Mouse (Mus musculus): ENCODE measurements around the gene Mef2a. TPM values are rescaled to one million over a fixed set of nuclear protein-coding genes. Genes with fewer than 3 reads are reported as not detected.
A peak's percentile ranks its signal among the peaks of the same experiment; 100 is the strongest.

The Mef2a gene
- total and polyA plus RNA-seq, 3 experiments = 9.6 to 13.4 TPM; not detected in 1

DNA sequence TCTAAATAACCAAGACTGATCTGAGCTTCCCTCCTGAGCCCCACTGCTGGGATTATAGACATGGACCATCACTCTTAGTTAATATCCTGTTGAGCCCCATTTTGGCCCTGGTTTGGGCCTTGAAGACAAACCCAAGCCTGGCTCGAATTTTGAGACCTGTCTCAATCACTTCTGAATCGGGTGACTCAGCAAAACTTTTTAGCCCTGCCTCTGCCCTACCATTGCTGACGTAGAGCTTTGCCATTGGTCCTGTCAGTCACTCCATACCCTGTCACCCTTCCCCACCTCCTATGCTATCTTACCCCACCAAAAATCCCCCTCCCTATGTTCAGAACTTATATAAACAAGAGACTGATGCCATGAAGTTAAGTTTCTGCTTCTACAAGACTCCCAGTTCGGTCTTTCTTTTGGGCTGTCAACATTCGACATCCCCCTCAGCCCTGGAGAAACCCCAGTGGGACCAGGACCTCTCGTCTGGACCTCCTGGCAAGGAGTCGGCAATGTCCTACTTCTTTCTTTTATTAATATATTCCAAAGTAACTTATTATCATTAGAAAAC lies 30.5 kb downstream of the Mef2a start:
- Histone ChIP-seq H3K79me2 (ENCODE audit: control insufficient read depth, insufficient read depth, low read length, poor library complexity) (no peaks in the 10 kb centered on the region), H3K27me3 (ENCODE audit: control insufficient read depth in 1 of 2, insufficient read depth in 2 of 2, low read length in 2 of 2) (no peaks in the 10 kb centered on the region), H3K4me1 (ENCODE audit: control insufficient read depth in 1 of 2, insufficient read depth in 2 of 2, low read length in 2 of 2) (peaks cover 3 to 4% of the 10 kb centered on the region in 2 experiments; a peak in 2 of 4 replicates), H3K9ac (ENCODE audit: control insufficient read depth, low read depth, low read length, poor library complexity, severe bottlenecking) (no peak overlapping the region), H3K27ac (ENCODE audit: control insufficient read depth, low read depth, low read length) (no peak overlapping the region), H3K36me3 (ENCODE audit: control insufficient read depth in 1 of 2, insufficient read depth in 2 of 2, low read length in 2 of 2) (peaks cover 0 to 9% of the 10 kb centered on the region in 2 experiments; a peak in 2 of 4 replicates), H3K9me3 (replicated peaks; ENCODE audit: insufficient read depth, low read length) (no peaks in the 10 kb centered on the region), H3K4me3 (ENCODE audit: control insufficient read depth in 1 of 2, insufficient read depth in 1 of 2, low read depth in 2 of 2, low read length in 2 of 2) (no peak overlapping the region)
- 0 out of 2 replicates have a peak, but pooled peaks have one; percentile 11 for TF ChIP-seq MAFK (IDR thresholded peaks at IDR 0.05; ENCODE audit: borderline replicate concordance, low read depth, low read length)
- TF ChIP-seq MXI1 (IDR thresholded peaks at IDR 0.05; ENCODE audit: low read depth, low read length) = no peak
- peak; percentile 57 for DNase-seq (ENCODE audit: low read depth, low spot score)

DNA sequence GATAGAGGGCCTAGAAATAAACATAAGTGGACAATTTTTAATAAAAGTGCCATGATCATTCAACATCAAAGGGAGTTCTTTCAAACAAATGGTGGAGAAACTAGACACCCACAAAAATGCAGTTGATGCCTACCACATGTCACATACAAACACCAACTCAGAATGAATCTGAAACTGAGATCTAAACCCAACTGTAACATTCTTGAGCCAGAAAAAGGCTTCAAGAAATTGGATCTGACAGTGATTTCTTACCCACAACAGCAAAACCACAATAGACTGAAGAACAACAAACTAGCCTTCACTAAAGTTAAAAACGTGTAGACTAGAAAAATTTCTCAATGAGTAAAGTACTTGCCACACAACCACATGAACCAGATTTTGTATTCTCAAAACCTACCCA lies 52.3 kb downstream of the Mef2a start:
- no peak for TF ChIP-seq TCF12 (IDR thresholded peaks at IDR 0.05; ENCODE audit: low read depth, low read length)
- TF ChIP-seq HCFC1 (IDR thresholded peaks at IDR 0.05; ENCODE audit: low read depth, low read length) = no peak
- Histone ChIP-seq H3K4me3 (ENCODE audit: control insufficient read depth in 1 of 2, insufficient read depth in 1 of 2, low read depth in 2 of 2, low read length in 2 of 2) (no peak overlapping the region), H3K27me3 (ENCODE audit: control insufficient read depth in 1 of 2, insufficient read depth in 2 of 2, low read length in 2 of 2) (no peaks in the 10 kb centered on the region), H3K27ac (ENCODE audit: control insufficient read depth, low read depth, low read length) (no peak overlapping the region), H3K4me1 (ENCODE audit: control insufficient read depth in 1 of 2, insufficient read depth in 2 of 2, low read length in 2 of 2) (peaks cover 10 to 22% of the 10 kb centered on the region in 2 experiments), H3K9ac (ENCODE audit: control insufficient read depth, low read depth, low read length, poor library complexity, severe bottlenecking) (no peak overlapping the region), H3K36me3 (ENCODE audit: control insufficient read depth in 1 of 2, insufficient read depth in 2 of 2, low read length in 2 of 2) (peaks cover 0 to 13% of the 10 kb centered on the region in 2 experiments; a peak in 2 of 4 replicates), H3K79me2 (ENCODE audit: control insufficient read depth, insufficient read depth, low read length, poor library complexity) (peaks cover 3% of the 10 kb centered on the region; the same call in 1 of the 2 replicates), H3K9me3 (replicated peaks; ENCODE audit: insufficient read depth, low read length) (no peaks in the 10 kb centered on the region)
- no peak for DNase-seq (ENCODE audit: low read depth, low spot score)

DNA sequence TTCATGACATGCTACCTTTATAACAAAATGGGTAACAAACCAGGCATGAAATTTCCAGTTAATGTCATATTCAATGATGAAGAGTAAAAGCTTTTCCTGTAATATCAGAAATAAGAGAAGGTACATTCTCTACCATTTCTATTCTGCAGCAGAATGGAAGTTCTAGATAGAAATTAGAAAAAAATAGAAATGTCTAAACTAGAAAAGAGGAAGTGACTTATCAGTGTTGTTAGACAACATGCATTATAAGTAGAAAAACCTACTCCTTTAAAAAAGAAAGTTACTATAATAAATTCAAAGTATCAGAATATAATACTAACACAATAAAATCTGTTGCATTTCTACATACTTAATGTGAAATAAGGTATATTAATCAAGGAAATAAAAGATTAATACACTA lies 54.0 kb downstream of the Mef2a start:
- Histone ChIP-seq H3K4me3 (ENCODE audit: control insufficient read depth in 1 of 2, insufficient read depth in 1 of 2, low read depth in 2 of 2, low read length in 2 of 2) (peak overlapping the region in 1 of 2 experiments; percentile 41; a peak in 2 of 4 replicates), H3K36me3 (ENCODE audit: control insufficient read depth in 1 of 2, insufficient read depth in 2 of 2, low read length in 2 of 2) (peaks cover 0 to 11% of the 10 kb centered on the region in 2 experiments; a peak in 2 of 4 replicates), H3K79me2 (ENCODE audit: control insufficient read depth, insufficient read depth, low read length, poor library complexity) (peaks cover 3% of the 10 kb centered on the region; the same call in 1 of the 2 replicates), H3K27me3 (ENCODE audit: control insufficient read depth in 1 of 2, insufficient read depth in 2 of 2, low read length in 2 of 2) (no peaks in the 10 kb centered on the region), H3K27ac (ENCODE audit: control insufficient read depth, low read depth, low read length) (no peak overlapping the region), H3K9me3 (replicated peaks; ENCODE audit: insufficient read depth, low read length) (no peaks in the 10 kb centered on the region), H3K9ac (ENCODE audit: control insufficient read depth, low read depth, low read length, poor library complexity, severe bottlenecking) (no peak overlapping the region), H3K4me1 (ENCODE audit: control insufficient read depth in 1 of 2, insufficient read depth in 2 of 2, low read length in 2 of 2) (peaks cover 11 to 13% of the 10 kb centered on the region in 2 experiments)
- peak; percentile 58 for DNase-seq (ENCODE audit: low read depth, low spot score)
- TF ChIP-seq CHD2 (IDR thresholded peaks at IDR 0.05; ENCODE audit: low read length) (no peak), TBP (IDR thresholded peaks at IDR 0.05; ENCODE audit: low read depth, low read length) (no peak), JUND (IDR thresholded peaks at IDR 0.05; ENCODE audit: low read depth, low read length) (no peak), MYC (IDR thresholded peaks at IDR 0.05; ENCODE audit: low read depth, low read length) (no peak), EP300 (IDR thresholded peaks at IDR 0.05; ENCODE audit: low read depth in 1 of 2, low read length in 2 of 2) (peak; percentile 31 to 90; a peak in 3 of 4 replicates), MYB (IDR thresholded peaks at IDR 0.05; ENCODE audit: low read depth, low read length) (no peak), NRF1 (IDR thresholded peaks at IDR 0.05; ENCODE audit: insufficient read depth, low read depth, low read length, poor library complexity, severe bottlenecking) (no peak), BHLHE40 (IDR thresholded peaks at IDR 0.05; ENCODE audit: borderline replicate concordance, low read depth, low read length) (no peak), RCOR1 (IDR thresholded peaks at IDR 0.05; ENCODE audit: low read depth, low read length) (no peak), SIN3A (IDR thresholded peaks at IDR 0.05; ENCODE audit: low read length) (no peak), ZKSCAN1 (IDR thresholded peaks at IDR 0.05; ENCODE audit: low read depth, low read length) (no peak), MAX (IDR thresholded peaks at IDR 0.05; ENCODE audit: low read length) (no peak), ZNF384 (IDR thresholded peaks at IDR 0.05; ENCODE audit: low read depth, low read length) (peak; percentile 93), POLR2A (IDR thresholded peaks at IDR 0.05; ENCODE audit: control insufficient read depth in 1 of 2, insufficient read depth in 1 of 2, low read depth in 1 of 2, low read length in 2 of 2, poor library complexity in 1 of 2) (no peak), TAL1 (IDR thresholded peaks at IDR 0.05; ENCODE audit: low read length) (no peak), GATA1 (IDR thresholded peaks at IDR 0.05; ENCODE audit: low read depth, low read length) (peak; percentile 80; the same call in 1 of the 2 replicates), USF2 (IDR thresholded peaks at IDR 0.05; ENCODE audit: borderline replicate concordance in 1 of 2, insufficient read depth in 1 of 2, low read depth in 1 of 2, low read length in 2 of 2) (no peak), E2F4 (IDR thresholded peaks at IDR 0.05; ENCODE audit: borderline replicate concordance, low read depth, low read length) (no peak), ZC3H11A (IDR thresholded peaks at IDR 0.05; ENCODE audit: low read depth, low read length) (no peak), POLR2AphosphoS5 (IDR thresholded peaks at IDR 0.05; ENCODE audit: borderline replicate concordance, low read depth, low read length) (no peak)

All from MEL (cell line).